In the genomic region with DNA sequence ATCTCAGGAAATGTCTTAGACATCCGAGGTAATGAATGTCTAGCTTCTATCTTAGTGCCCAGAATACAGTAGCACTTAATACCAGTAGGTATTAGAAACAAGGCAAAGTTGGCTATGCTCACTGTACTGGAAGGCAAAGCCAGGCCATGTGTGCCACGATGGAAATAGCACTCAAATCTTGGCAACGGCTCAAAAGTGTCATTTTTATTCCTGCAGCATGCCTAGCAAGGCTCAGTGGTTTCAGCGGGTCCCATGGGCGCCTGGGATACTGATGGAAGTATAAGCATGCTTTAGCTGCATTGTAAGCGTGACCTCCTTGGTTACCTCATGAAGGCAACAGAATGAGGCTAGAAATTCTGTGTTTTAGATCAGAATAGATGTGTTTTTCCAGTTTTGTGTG, we compare ENCODE assay signal across 22 mouse cellular contexts. TPM values are rescaled to one million over a fixed set of nuclear protein-coding genes. Genes with fewer than 3 reads are reported as not detected.
DNase-seq lines count a peak whose midpoint lies in the region; ATAC-seq and TF ChIP-seq lines count a peak whose summit lies in the region.
"Had no signal": no experiment of that assay in that cellular context is flagged by ENCODE, and none has a peak within 500 bp of the region (broad histone marks: within the 10 kb centered on the region; RNA-seq: fewer than 3 reads in every experiment).

No protein-coding gene starts in this region.

- ATAC-seq in lung, embryonic 14.5 days (ENCODE audit: insufficient read depth): no peak
- ATAC-seq: intestine, embryonic 15.5 days had no signal

- H3K27me3 ChIP-seq in lung, embryonic 14.5 days (ENCODE audit: insufficient read depth, low read length): no peaks in the 10 kb centered on the region
- H3K27me3 ChIP-seq: intestine, embryonic 15.5 days; kidney, embryonic 15.5 days; limb, embryonic 12.5 days; midbrain, embryonic 12.5 days had no signal

- H3K4me1 ChIP-seq in lung, embryonic 14.5 days (ENCODE audit: insufficient read depth): no peaks in the 10 kb centered on the region
- H3K4me1 ChIP-seq: intestine, embryonic 15.5 days; kidney, embryonic 15.5 days; limb, embryonic 12.5 days; midbrain, embryonic 12.5 days had no signal

- H3K9me3 ChIP-seq in lung, embryonic 14.5 days (ENCODE audit: low read depth, low read length): no peaks in the 10 kb centered on the region
- H3K9me3 ChIP-seq: intestine, embryonic 15.5 days; kidney, embryonic 15.5 days; limb, embryonic 12.5 days; midbrain, embryonic 12.5 days had no signal

- no peak overlapping the region for H3K27ac ChIP-seq in lung, embryonic 14.5 days (ENCODE audit: low read depth)
- H3K27ac ChIP-seq: intestine, embryonic 15.5 days; kidney, embryonic 15.5 days; limb, embryonic 12.5 days; liver, embryonic 14.5 days; midbrain, embryonic 12.5 days had no signal

- H3K36me3 ChIP-seq in lung, embryonic 14.5 days (ENCODE audit: insufficient read depth): no peaks in the 10 kb centered on the region
- H3K36me3 ChIP-seq: intestine, embryonic 15.5 days; kidney, embryonic 15.5 days; limb, embryonic 12.5 days; midbrain, embryonic 12.5 days had no signal

- DNase-seq in gastrocnemius, adult 18-20 months (ENCODE audit: low spot score): peak; percentile 2
- no peak for DNase-seq in gastrocnemius, adult 8-10 months (ENCODE audit: low spot score in 2 of 2)
- peak; percentile 1 for DNase-seq in lung, embryonic 14.5 days
- no peak for DNase-seq in lung, adult 18-20 months
- DNase-seq in cerebellum, adult 18-20 months: peak; percentile 24 to 36
- peak; percentile 7 for DNase-seq in skeletal muscle tissue, adult 2 months (ENCODE audit: low read depth, low spot score)
- DNase-seq in adrenal gland, postnatal 14 days: no peak
- DNase-seq: adrenal gland, adult 8-10 months; lung, postnatal 14 days; right cerebral cortex, postnatal 14 days; thymus, postnatal 4 days had no signal

- no peak overlapping the region for H3K9ac ChIP-seq in lung, embryonic 14.5 days
- H3K9ac ChIP-seq: intestine, embryonic 15.5 days; kidney, embryonic 15.5 days; limb, embryonic 12.5 days; liver, embryonic 14.5 days; midbrain, embryonic 12.5 days had no signal

- no peak for TF ChIP-seq CTCF in lung, embryonic 14.5 days (IDR thresholded peaks at IDR 0.05; ENCODE audit: low read depth)

- no peak overlapping the region for H3K4me3 ChIP-seq in lung, embryonic 14.5 days (ENCODE audit: low read depth, low read length)
- H3K4me3 ChIP-seq: intestine, embryonic 15.5 days; kidney, embryonic 15.5 days; limb, embryonic 12.5 days; midbrain, embryonic 12.5 days had no signal

- whole genome bisulfite sequencing in lung, embryonic 14.5 days: 68% methylated on average over 6 of the region's 6 CpGs

- no peak overlapping the region for H3K4me2 ChIP-seq in lung, embryonic 14.5 days
- H3K4me2 ChIP-seq: intestine, embryonic 15.5 days; kidney, embryonic 15.5 days; limb, embryonic 12.5 days; midbrain, embryonic 12.5 days had no signal

RNA-seq across cellular contexts. Expression of gene Rpgr, which starts 2.6 kb away (rescaled TPM):
- 1 to 10 TPM; 1.4 to 1.6 TPM for total RNA-seq in gastrocnemius, adult 18-20 months (2021)
- total RNA-seq in gastrocnemius, adult 8-10 months (2022): 1 to 10 TPM in 3 of 4 experiments, under 1 TPM in 1; 0.88 to 1.5 (median 1.2) TPM
- 15.1 and 15.6 TPM in 2 replicates for polyA plus RNA-seq in lung, embryonic 14.5 days (2014; fragmentation: Nextera tagmentation; extraction: Ambion mirVana)
- total RNA-seq in adrenal gland, postnatal 14 days (2021): 4.5 and 4.6 TPM in 2 replicates

RNA-seq across cellular contexts. Expression of gene Otc, which starts 32.8 kb away (rescaled TPM):
- under 1 TPM in 1 of 2 experiments, not detected in 1; 0.17 TPM for total RNA-seq in gastrocnemius, adult 18-20 months (2021)
- total RNA-seq in gastrocnemius, adult 8-10 months (2022): not detected
- polyA plus RNA-seq in lung, embryonic 14.5 days (2014; fragmentation: Nextera tagmentation; extraction: Ambion mirVana): not detected in 2 replicates
- total RNA-seq in adrenal gland, postnatal 14 days (2021): 1.5 and 37.6 TPM in 2 replicates
- total RNA-seq: ES-E14; hematopoietic stem cell, adult 5-6 weeks; layer of hippocampus, adult 18-20 months; left cerebral cortex, adult 18-20 months had no signal
- polyA plus RNA-seq: embryonic facial prominence, embryonic 11.5 days; gonadal fat pad, adult 2 months; limb, embryonic 12.5 days; midbrain, embryonic 12.5 days had no signal

Comparison
In these comparisons a context has a peak if more than half of its experiments do, and no peak if none do; other contexts are left out.
1. DNase-seq: peak in gastrocnemius, adult 18-20 months (single experiment), lung, embryonic 14.5 days (single experiment), cerebellum, adult 18-20 months (2 of 2) and skeletal muscle tissue, adult 2 months (single experiment); none in gastrocnemius, adult 8-10 months (0 of 2), lung, adult 18-20 months (0 of 2) and adrenal gland, postnatal 14 days (single experiment).